Mouse (Mus musculus): ENCODE measurements around the gene Btbd18. TPM values are rescaled to one million over a fixed set of nuclear protein-coding genes. Genes with fewer than 3 reads are reported as not detected.

The Btbd18 gene
- total and polyA plus RNA-seq, 3 experiments: 0.04 to 0.24 TPM; not detected in 1

GRCm38 (mm10) chr2:84711898-84712297 lies 53.0 kb downstream of the Btbd18 start:
- Histone ChIP-seq H3K27me3 (replicated peaks) (no peaks in the 10 kb centered on the region), H3K9me3 (replicated peaks; ENCODE audit: low read length) (no peaks in the 10 kb centered on the region), H3K9ac (ENCODE audit: insufficient read depth, low read depth) (0 out of 2 replicates have a peak overlapping the region, but pooled peaks have one; percentile 25), H3K4me1 (ENCODE audit: control insufficient read depth in 1 of 2, insufficient read depth in 2 of 2) (peaks cover 0 to 30% of the 10 kb centered on the region in 2 experiments; a peak in 2 of 4 replicates), H3K4me2 (ENCODE audit: insufficient read depth, low read depth, poor library complexity, severe bottlenecking) (no peak overlapping the region), H3K27ac (ENCODE audit: insufficient read depth, low read depth) (no peak overlapping the region), H3K4me3 (replicated peaks in 1 of 3; ENCODE audit: low read depth in 2 of 3, low read length in 2 of 3, poor library complexity in 1 of 3) (no peak overlapping the region), H3K36me3 (replicated peaks in 1 of 2; ENCODE audit: control insufficient read depth in 1 of 2, insufficient read depth in 1 of 2, low read length in 1 of 2) (peaks cover 27 to 46% of the 10 kb centered on the region in 2 experiments), H3K79me2 (replicated peaks; ENCODE audit: control insufficient read depth, extremely low read depth, insufficient read depth, poor library complexity, severe bottlenecking) (peaks cover 53% of the 10 kb centered on the region)
- dilution Hi-C loops (cut with MboI; ENCODE audit: extremely low pct_ligation_motif_present, extremely low pct_unique_long_range_greater_than_20kb, low sequenced_read_pairs): no loop called here
- in situ Hi-C loops (cut with MboI; ENCODE audit: low pct_ligation_motif_present, low pct_unique_long_range_greater_than_20kb, low sequenced_read_pairs): no loop called here
- no peak for DNase-seq (ENCODE audit: extremely low read depth)
- no peak for TF ChIP-seq ETS1 (conservative IDR thresholded peaks at IDR 0.05; ENCODE audit: low read depth, low read length)
- no peak for TF ChIP-seq MXI1 (IDR thresholded peaks at IDR 0.05; ENCODE audit: low read depth, low read length)
- TF ChIP-seq ZNF384 (IDR thresholded peaks at IDR 0.05; ENCODE audit: low read depth, low read length): peak; percentile 79
- no peak for TF ChIP-seq TBP (conservative IDR thresholded peaks at IDR 0.05; ENCODE audit: low read depth, low read length)

- peak overlapping the region; percentile 64; the same call in 1 of the 2 replicates for H3K4me2 ChIP-seq (ENCODE audit: insufficient read depth, low read depth, poor library complexity, severe bottlenecking)
- no peak for TF ChIP-seq RCOR1 (conservative IDR thresholded peaks at IDR 0.05; ENCODE audit: low read depth, low read length)
- no peak for TF ChIP-seq ELF1 (IDR thresholded peaks at IDR 0.05; ENCODE audit: low read depth, low read length)
- TF ChIP-seq MEF2A (IDR thresholded peaks at IDR 0.05; ENCODE audit: borderline replicate concordance, low read depth, low read length): no peak
- no peak for TF ChIP-seq TCF12 (IDR thresholded peaks at IDR 0.05; ENCODE audit: low read depth, low read length)
- no peak for TF ChIP-seq JUND (conservative IDR thresholded peaks at IDR 0.05; ENCODE audit: low read depth, low read length)
- no peak for TF ChIP-seq JUN (IDR thresholded peaks at IDR 0.05; ENCODE audit: insufficient read depth, low read depth, low read length)
- no peak for TF ChIP-seq ZNF384 (IDR thresholded peaks at IDR 0.05; ENCODE audit: low read depth, low read length)
- TF ChIP-seq MAX (IDR thresholded peaks at IDR 0.05; ENCODE audit: low read length): no peak
- no peaks in the 10 kb centered on the region for H3K27me3 ChIP-seq (replicated peaks)
- peak; percentile 19 for DNase-seq (ENCODE audit: extremely low read depth)
- dilution Hi-C loops (cut with MboI; ENCODE audit: extremely low pct_ligation_motif_present, extremely low pct_unique_long_range_greater_than_20kb, low sequenced_read_pairs) (no loop called here), in situ Hi-C loops (cut with MboI; ENCODE audit: low pct_ligation_motif_present, low pct_unique_long_range_greater_than_20kb, low sequenced_read_pairs) (no loop called here)
- H3K4me1 ChIP-seq (ENCODE audit: control insufficient read depth in 1 of 2, insufficient read depth in 2 of 2): peaks cover 0 to 26% of the 10 kb centered on the region in 2 experiments; a peak in 3 of 4 replicates
- H3K79me2 ChIP-seq (replicated peaks; ENCODE audit: control insufficient read depth, extremely low read depth, insufficient read depth, poor library complexity, severe bottlenecking): peaks cover 36% of the 10 kb centered on the region
- peak overlapping the region; percentile 99 for H3K27ac ChIP-seq (ENCODE audit: insufficient read depth, low read depth)
- H3K36me3 ChIP-seq (replicated peaks in 1 of 2; ENCODE audit: control insufficient read depth in 1 of 2, insufficient read depth in 1 of 2, low read length in 1 of 2): peaks cover 13 to 21% of the 10 kb centered on the region in 2 experiments
- no peaks in the 10 kb centered on the region for H3K9me3 ChIP-seq (replicated peaks; ENCODE audit: low read length)
- H3K4me3 ChIP-seq (replicated peaks in 1 of 3; ENCODE audit: low read depth in 2 of 3, low read length in 2 of 3, poor library complexity in 1 of 3): peak overlapping the region; percentile 70 to 95 (median 90)
- peak overlapping the region; percentile 98 for H3K9ac ChIP-seq (ENCODE audit: insufficient read depth, low read depth)
These were observed 55.5 kb downstream of the Btbd18 start for GRCm38 (mm10) chr2:84714422-84714810.

All from CH12.LX (cell line).